Mouse (Mus musculus) stomach, postnatal 0 days (tissue): Measurements from ENCODE around the gene Dhh. TPM values are rescaled to one million over a fixed set of nuclear protein-coding genes. Genes with fewer than 3 reads are reported as not detected.

Source experiments
- ATAC-seq: fragments of 200-750 bp; cut with Nextera tagmentation; 2 replicates; pipeline ENCODE4 v1.8.0; 2017; ENCODE audit not compliant: low FRiP score, low TSS enrichment
- DNase-seq: peaks from one replicate; pipeline ENCODE4 v3.0.0-alpha.2; 2016; ENCODE audit warnings: low spot score
- H3K27ac ChIP-seq: fragments of 300-500 bp; sonication (generic); replicated peaks from 2 replicates; pipeline ENCODE4 v1.5.1; 2014; ENCODE audit warnings: mild to moderate bottlenecking, control low read depth
- H3K27me3 ChIP-seq: fragments of 300-500 bp; sonication (generic); 2 replicates; pipeline ENCODE4 v1.6.1; 2014; ENCODE audit warnings: low read length; ENCODE audit not compliant: control insufficient read depth, insufficient read depth
- H3K36me3 ChIP-seq: fragments of 300-500 bp; sonication (generic); 2 replicates; pipeline ENCODE4 v1.6.1; 2014; ENCODE audit warnings: low read length, mixed read lengths; ENCODE audit not compliant: control insufficient read depth, insufficient read depth
- H3K4me1 ChIP-seq: fragments of 300-500 bp; sonication (generic); replicated peaks from 2 replicates; pipeline ENCODE4 v1.6.1; 2014; ENCODE audit warnings: antibody characterized with exemption; ENCODE audit not compliant: control insufficient read depth, insufficient read depth
- H3K4me2 ChIP-seq: fragments of 300-500 bp; sonication (generic); replicated peaks from 2 replicates; pipeline ENCODE4 v1.6.1; 2014; ENCODE audit warnings: low read depth, mild to moderate bottlenecking, control low read depth, moderate library complexity
- H3K4me3 ChIP-seq: fragments of 300-500 bp; sonication (generic); 2 replicates; pipeline ENCODE4 v1.5.1; 2014; ENCODE audit warnings: low read depth, low read length, control low read depth
- H3K9ac ChIP-seq: fragments of 300-500 bp; sonication (generic); 2 replicates; pipeline ENCODE4 v1.6.1; 2014; ENCODE audit warnings: mild to moderate bottlenecking, low read length, control low read depth, mixed read lengths
- H3K9me3 ChIP-seq: fragments of 300-500 bp; sonication (generic); 2 replicates; pipeline ENCODE4 v1.6.1; 2016; ENCODE audit warnings: low read length; ENCODE audit not compliant: control insufficient read depth
- CTCF ChIP-seq: IDR thresholded peaks from 2 replicates; pipeline ENCODE4 v1.5.1; 2016; ENCODE audit warnings: antibody characterized with exemption, low read depth, mild to moderate bottlenecking, moderate library complexity
- EP300 ChIP-seq: optimal IDR thresholded peaks from 2 replicates; pipeline ENCODE3; 2016; ENCODE audit warnings: antibody characterized with exemption
- WGBS: fragments of 180-500 bp; shearing (Covaris S2); extraction: QIAGEN DNeasy Blood & Tissue Kit; methylation state at CpG from one replicate; pipeline ENCODE4 v1.1.7; 2014; 5-methylcytosine and 5-hydroxymethylcytosine counted together
- polyA plus RNA-seq: library from polyadenylated mRNA; unstranded; fragments of >200 nt; fragmentation: Nextera tagmentation; extraction: Ambion mirVana; gene quantifications from 2 replicates; pipeline ENCODE4 v1.2.1, GENCODE M21; 2015

The Dhh gene
- polyA plus RNA-seq: 0.89 and 1.1 TPM in 2 replicates

- DNase-seq (peak; percentile 28), ATAC-seq (0 out of 2 replicates have a peak, but pooled peaks have one; percentile 11)
- Histone ChIP-seq H3K4me3 (peak within 1 kb of the TSS; percentile 19), H3K9me3 (no peaks in the 10 kb centered on the region), H3K9ac (no peak within 1 kb of the TSS), H3K36me3 (no peaks in the 10 kb centered on the region; the same call in 1 of the 2 replicates), H3K27ac (no peak within 1 kb of the TSS), H3K4me2 (peak within 1 kb of the TSS; percentile 32), H3K27me3 (peaks cover 10% of the 10 kb centered on the region), H3K4me1 (0 out of 2 replicates have a peak, but pooled peaks cover 5% of the 10 kb centered on the region)
- TF ChIP-seq CTCF (no peak), EP300 (no peak)
- WGBS: under 1% methylated on average over 41 of the region's 41 CpGs
Measured at GRCm38 (mm10) chr15:98897928-98898800, at the start of gene Dhh. Gene Dhh, minus strand, starts transcription at chr15:98898540.

GRCm38 (mm10) chr15:98947884-98948283, 49.5 kb upstream of the Dhh start:
- no peaks in the 10 kb centered on the region for H3K9me3 ChIP-seq
- 49% methylated on average over 3 of the region's 3 CpGs for WGBS
- DNase-seq (no peak), ATAC-seq (no peak)
- no peak overlapping the region for H3K9ac ChIP-seq
- H3K36me3 ChIP-seq: no peaks in the 10 kb centered on the region; the same call in 1 of the 2 replicates
- H3K4me1 ChIP-seq: no peaks in the 10 kb centered on the region
- H3K4me2 ChIP-seq: no peak overlapping the region
- TF ChIP-seq CTCF (no peak), EP300 (no peak)
- no peak overlapping the region for H3K27ac ChIP-seq
- no peaks in the 10 kb centered on the region for H3K27me3 ChIP-seq
- no peak overlapping the region for H3K4me3 ChIP-seq

- no peak overlapping the region for H3K4me3 ChIP-seq
Measured at GRCm38 (mm10) chr15:98943133-98943532, 44.8 kb upstream of the Dhh start.

GRCm38 (mm10) chr15:98942081-98942480, 43.7 kb upstream of the Dhh start:
- Histone ChIP-seq H3K27ac (no peak overlapping the region), H3K9me3 (no peaks in the 10 kb centered on the region), H3K9ac (no peak overlapping the region), H3K4me1 (no peaks in the 10 kb centered on the region), H3K4me3 (no peak overlapping the region), H3K36me3 (no peaks in the 10 kb centered on the region), H3K27me3 (no peaks in the 10 kb centered on the region), H3K4me2 (no peak overlapping the region)
- TF ChIP-seq EP300 (no peak), CTCF (no peak)
- no peak for ATAC-seq
- DNase-seq: no peak
- 58% methylated on average over 4 of the region's 4 CpGs for WGBS

More at GRCm38 (mm10) chr15:98943133-98943532, 44.8 kb upstream of the Dhh start:
- Histone ChIP-seq H3K4me1 (no peaks in the 10 kb centered on the region), H3K9ac (no peak overlapping the region), H3K36me3 (no peaks in the 10 kb centered on the region), H3K27me3 (no peaks in the 10 kb centered on the region), H3K4me2 (no peak overlapping the region), H3K27ac (no peak overlapping the region), H3K9me3 (no peaks in the 10 kb centered on the region)
- DNase-seq: no peak
- ATAC-seq: no peak
- WGBS: 41% methylated on average over 4 of the region's 4 CpGs
- TF ChIP-seq CTCF: no peak
- TF ChIP-seq EP300: no peak

- ATAC-seq (no peak), DNase-seq (no peak)
- H3K4me3 ChIP-seq: no peak overlapping the region
- H3K27me3 ChIP-seq: no peaks in the 10 kb centered on the region
- no peak for TF ChIP-seq EP300
- TF ChIP-seq CTCF: no peak
- no peak overlapping the region for H3K4me2 ChIP-seq
- no peak overlapping the region for H3K9ac ChIP-seq
- no peaks in the 10 kb centered on the region for H3K36me3 ChIP-seq
- no peaks in the 10 kb centered on the region for H3K9me3 ChIP-seq
- H3K27ac ChIP-seq: no peak overlapping the region
- 58% methylated on average over 2 of the region's 2 CpGs for WGBS
- H3K4me1 ChIP-seq: no peaks in the 10 kb centered on the region
Measured at GRCm38 (mm10) chr15:98941539-98941938, 43.2 kb upstream of the Dhh start.

- H3K27ac ChIP-seq: no peak overlapping the region
Measured at GRCm38 (mm10) chr15:98940816-98941215, 42.5 kb upstream of the Dhh start.

More at GRCm38 (mm10) chr15:98940816-98941215, 42.5 kb upstream of the Dhh start:
- Histone ChIP-seq H3K9me3 (no peaks in the 10 kb centered on the region), H3K36me3 (no peaks in the 10 kb centered on the region), H3K9ac (no peak overlapping the region), H3K4me1 (no peaks in the 10 kb centered on the region), H3K4me2 (no peak overlapping the region), H3K27me3 (no peaks in the 10 kb centered on the region), H3K4me3 (no peak overlapping the region)
- no peak for ATAC-seq
- no peak for TF ChIP-seq EP300
- TF ChIP-seq CTCF: no peak
- WGBS: 59% methylated on average over 10 of the region's 10 CpGs
- DNase-seq: no peak
